Mouse (Mus musculus) neural tube, embryonic 12.5 days (tissue): Measurements from ENCODE around the gene Arfgef3. TPM values are rescaled to one million over a fixed set of nuclear protein-coding genes. Genes with fewer than 3 reads are reported as not detected.
A peak's percentile ranks its signal among the peaks of the same experiment; 100 is the strongest.

Source experiments
- ATAC-seq: fragments of 200-750 bp; cut with Nextera tagmentation; 2 replicates; pipeline ENCODE4 v1.8.0; 2017; ENCODE audit warnings: low read depth, mild to moderate bottlenecking, moderate TSS enrichment, moderate library complexity; ENCODE audit not compliant: low FRiP score
- H3K27ac ChIP-seq: fragments of 300-500 bp; sonication (generic); 2 replicates; pipeline ENCODE4 v1.5.1; 2016
- H3K27me3 ChIP-seq: fragments of 300-500 bp; sonication (generic); replicated peaks from 2 replicates; pipeline ENCODE4 v1.6.1; 2016; ENCODE audit warnings: mild to moderate bottlenecking
- H3K36me3 ChIP-seq: fragments of 300-500 bp; sonication (generic); 2 replicates; pipeline ENCODE4 v1.6.1; 2016; ENCODE audit warnings: mild to moderate bottlenecking
- H3K4me1 ChIP-seq: fragments of 300-500 bp; sonication (generic); 2 replicates; pipeline ENCODE4 v1.6.1; 2016
- H3K4me2 ChIP-seq: fragments of 300-500 bp; sonication (generic); replicated peaks from 2 replicates; pipeline ENCODE4 v1.6.1; 2016; ENCODE audit warnings: mild to moderate bottlenecking
- H3K4me3 ChIP-seq: fragments of 300-500 bp; sonication (generic); 2 replicates; pipeline ENCODE4 v1.5.1; 2016
- H3K9ac ChIP-seq: fragments of 300-500 bp; sonication (generic); 2 replicates; pipeline ENCODE4 v1.6.1; 2016; ENCODE audit warnings: mild to moderate bottlenecking
- H3K9me3 ChIP-seq: fragments of 300-500 bp; sonication (generic); 2 replicates; pipeline ENCODE4 v1.6.1; 2016; ENCODE audit warnings: mild to moderate bottlenecking
- WGBS: fragments of 180-500 bp; shearing (Covaris S2); methylation state at CpG from one replicate; pipeline ENCODE4 v1.1.7; 2016; 5-methylcytosine and 5-hydroxymethylcytosine counted together
- polyA plus RNA-seq: library from polyadenylated mRNA; unstranded; fragments of >200 nt; fragmentation: Nextera tagmentation; extraction: Ambion mirVana; gene quantifications from 2 replicates; pipeline ENCODE4 v1.2.1, GENCODE M21; 2016

The Arfgef3 gene
- polyA plus RNA-seq, 1 experiment from 2014 or later = 4.2 TPM

GRCm38 (mm10) chr10:18711436-18711835 is 32.3 kb downstream of the Arfgef3 start:
- H3K9me3 ChIP-seq = no peaks in the 10 kb centered on the region
- H3K36me3 ChIP-seq = no peaks in the 10 kb centered on the region
- H3K4me1 ChIP-seq = no peaks in the 10 kb centered on the region
- no peak for ATAC-seq
- no peak overlapping the region for H3K4me3 ChIP-seq
- H3K9ac ChIP-seq = no peak overlapping the region
- H3K27me3 ChIP-seq = no peaks in the 10 kb centered on the region
- 91% methylated on average over 4 of the region's 4 CpGs for WGBS
- no peak overlapping the region for H3K4me2 ChIP-seq
- H3K27ac ChIP-seq = no peak overlapping the region

GRCm38 (mm10) chr10:18710949-18711348 is 32.8 kb downstream of the Arfgef3 start:
- Histone ChIP-seq H3K27ac (no peak overlapping the region), H3K9ac (no peak overlapping the region), H3K4me2 (no peak overlapping the region), H3K4me1 (no peaks in the 10 kb centered on the region), H3K27me3 (no peaks in the 10 kb centered on the region), H3K4me3 (no peak overlapping the region), H3K9me3 (no peaks in the 10 kb centered on the region), H3K36me3 (no peaks in the 10 kb centered on the region)
- no peak for ATAC-seq
- 55% methylated on average over 6 of the region's 6 CpGs for WGBS

GRCm38 (mm10) chr10:18709836-18710235 is 33.9 kb downstream of the Arfgef3 start:
- Histone ChIP-seq H3K27me3 (no peaks in the 10 kb centered on the region), H3K4me2 (no peak overlapping the region), H3K27ac (no peak overlapping the region), H3K36me3 (no peaks in the 10 kb centered on the region), H3K9ac (no peak overlapping the region), H3K9me3 (no peaks in the 10 kb centered on the region), H3K4me3 (no peak overlapping the region), H3K4me1 (no peaks in the 10 kb centered on the region)
- WGBS = 63% methylated on average over 2 of the region's 2 CpGs
- ATAC-seq = no peak

GRCm38 (mm10) chr10:18708641-18709040 is 35.1 kb downstream of the Arfgef3 start:
- no peak for ATAC-seq
- 84% methylated on average over 1 of the region's 1 CpGs for WGBS

GRCm38 (mm10) chr10:18704393-18705120 is 39.2 kb downstream of the Arfgef3 start:
- H3K9ac ChIP-seq = no peak overlapping the region
- H3K9me3 ChIP-seq = no peaks in the 10 kb centered on the region
- 62% methylated on average over 4 of the region's 4 CpGs for WGBS
- no peaks in the 10 kb centered on the region for H3K36me3 ChIP-seq
- no peak overlapping the region for H3K27ac ChIP-seq
- no peaks in the 10 kb centered on the region for H3K27me3 ChIP-seq
- no peak overlapping the region for H3K4me3 ChIP-seq
- 0 out of 2 replicates have a peak, but pooled peaks have one; percentile 53 for ATAC-seq
- no peaks in the 10 kb centered on the region for H3K4me1 ChIP-seq
- H3K4me2 ChIP-seq = no peak overlapping the region

More at GRCm38 (mm10) chr10:18708641-18709040, 35.1 kb downstream of the Arfgef3 start:
- Histone ChIP-seq H3K4me3 (no peak overlapping the region), H3K4me1 (no peaks in the 10 kb centered on the region), H3K9me3 (no peaks in the 10 kb centered on the region), H3K9ac (no peak overlapping the region), H3K27me3 (no peaks in the 10 kb centered on the region), H3K27ac (no peak overlapping the region), H3K36me3 (no peaks in the 10 kb centered on the region), H3K4me2 (no peak overlapping the region)

- H3K4me1 ChIP-seq = no peaks in the 10 kb centered on the region
- no peaks in the 10 kb centered on the region for H3K36me3 ChIP-seq
- H3K4me2 ChIP-seq = no peak overlapping the region
- no peaks in the 10 kb centered on the region for H3K9me3 ChIP-seq
- no peak overlapping the region for H3K9ac ChIP-seq
- no peaks in the 10 kb centered on the region for H3K27me3 ChIP-seq
- H3K4me3 ChIP-seq = no peak overlapping the region
- ATAC-seq = no peak
- no peak overlapping the region for H3K27ac ChIP-seq
Measured at GRCm38 (mm10) chr10:18701517-18701916, 42.2 kb downstream of the Arfgef3 start.

- H3K27ac ChIP-seq = no peak overlapping the region
- no peak for ATAC-seq
- WGBS = 83% methylated on average over 2 of the region's 2 CpGs
- no peak overlapping the region for H3K9ac ChIP-seq
- H3K27me3 ChIP-seq = no peaks in the 10 kb centered on the region
- H3K36me3 ChIP-seq = 0 out of 2 replicates have a peak, but pooled peaks cover 5% of the 10 kb centered on the region
- no peaks in the 10 kb centered on the region for H3K4me1 ChIP-seq
- H3K9me3 ChIP-seq = no peaks in the 10 kb centered on the region
- no peak overlapping the region for H3K4me3 ChIP-seq
- H3K4me2 ChIP-seq = no peak overlapping the region
Measured at GRCm38 (mm10) chr10:18700117-18700516, 43.6 kb downstream of the Arfgef3 start.

- no peak for ATAC-seq
- H3K27me3 ChIP-seq = no peaks in the 10 kb centered on the region
- H3K27ac ChIP-seq = no peak overlapping the region
- H3K4me3 ChIP-seq = no peak overlapping the region
- H3K9me3 ChIP-seq = no peaks in the 10 kb centered on the region
- no peak overlapping the region for H3K9ac ChIP-seq
- WGBS = 97% methylated on average over 2 of the region's 2 CpGs
- H3K4me2 ChIP-seq = no peak overlapping the region
- no peaks in the 10 kb centered on the region for H3K4me1 ChIP-seq
- 0 out of 2 replicates have a peak, but pooled peaks cover 5% of the 10 kb centered on the region for H3K36me3 ChIP-seq
Measured at GRCm38 (mm10) chr10:18699151-18699550, 44.6 kb downstream of the Arfgef3 start.

GRCm38 (mm10) chr10:18696461-18696860 is 47.3 kb downstream of the Arfgef3 start:
- H3K4me3 ChIP-seq = no peak overlapping the region
- H3K9ac ChIP-seq = no peak overlapping the region
- H3K9me3 ChIP-seq = no peaks in the 10 kb centered on the region
- H3K4me1 ChIP-seq = no peaks in the 10 kb centered on the region
- H3K27me3 ChIP-seq = no peaks in the 10 kb centered on the region
- WGBS = 72% methylated on average over 6 of the region's 6 CpGs
- ATAC-seq = no peak
- H3K4me2 ChIP-seq = no peak overlapping the region
- no peak overlapping the region for H3K27ac ChIP-seq
- 0 out of 2 replicates have a peak, but pooled peaks cover 5% of the 10 kb centered on the region for H3K36me3 ChIP-seq

GRCm38 (mm10) chr10:18688234-18688633 is 55.5 kb downstream of the Arfgef3 start:
- WGBS = 68% methylated on average over 2 of the region's 2 CpGs
- Histone ChIP-seq H3K4me1 (no peaks in the 10 kb centered on the region), H3K27ac (no peak overlapping the region), H3K36me3 (no peaks in the 10 kb centered on the region), H3K9ac (no peak overlapping the region), H3K4me2 (no peak overlapping the region), H3K4me3 (no peak overlapping the region), H3K9me3 (no peaks in the 10 kb centered on the region), H3K27me3 (no peaks in the 10 kb centered on the region)
- no peak for ATAC-seq

GRCm38 (mm10) chr10:18681385-18681954 is 62.3 kb downstream of the Arfgef3 start:
- 81% methylated on average over 2 of the region's 2 CpGs for WGBS
- no peaks in the 10 kb centered on the region for H3K36me3 ChIP-seq
- no peaks in the 10 kb centered on the region for H3K9me3 ChIP-seq
- no peak overlapping the region for H3K4me3 ChIP-seq
- no peaks in the 10 kb centered on the region for H3K4me1 ChIP-seq
- H3K27me3 ChIP-seq = no peaks in the 10 kb centered on the region
- no peak overlapping the region for H3K9ac ChIP-seq
- H3K4me2 ChIP-seq = no peak overlapping the region
- H3K27ac ChIP-seq = no peak overlapping the region
- no peak for ATAC-seq

GRCm38 (mm10) chr10:18680661-18681384 is 62.9 kb downstream of the Arfgef3 start:
- ATAC-seq = no peak
- Histone ChIP-seq H3K4me1 (no peaks in the 10 kb centered on the region), H3K36me3 (no peaks in the 10 kb centered on the region), H3K27ac (no peak overlapping the region), H3K9ac (no peak overlapping the region), H3K9me3 (no peaks in the 10 kb centered on the region), H3K27me3 (no peaks in the 10 kb centered on the region), H3K4me2 (no peak overlapping the region), H3K4me3 (no peak overlapping the region)
- WGBS = 66% methylated on average over 3 of the region's 3 CpGs
